Mouse (Mus musculus) cerebellum, postnatal 14 days (tissue): ENCODE results near the gene Gm13287.
"Not testable (repeated sequence)": the region's sequence is repeated elsewhere in the genome, so short reads cannot be mapped to it uniquely, and the experiment has no call there.

Experiments used
- DNase-seq, 2 experiments: peaks; one replicate each; pipeline ENCODE4 v3.0.0; 2021; ENCODE audit warnings: mixed read lengths in 2 of 2

Gene Gm13287

GRCm38 (mm10) chr4:88802954-88803353 lies at the start of gene Gm13287:
Gene Gm13287, plus strand, starts transcription at chr4:88803254.
- not testable (repeated sequence) for DNase-seq

- DNase-seq: peak; percentile 72 to 74
These were observed 48.2 kb upstream of the Gm13287 start, which contains the start of gene Gm13271 for GRCm38 (mm10) chr4:88754818-88755340. Gene Gm13271, plus strand, starts transcription at chr4:88754868.

- DNase-seq: peak in 1 of 2 experiments; percentile 18
These were observed 46.2 kb upstream of the Gm13287 start for GRCm38 (mm10) chr4:88756581-88757513.

GRCm38 (mm10) chr4:88757628-88758031 lies 45.4 kb upstream of the Gm13287 start:
- peak; percentile 87 to 88 for DNase-seq

GRCm38 (mm10) chr4:88758751-88759150 lies 44.3 kb upstream of the Gm13287 start:
- DNase-seq: not testable (repeated sequence)

GRCm38 (mm10) chr4:88759610-88760268 lies 43.3 kb upstream of the Gm13287 start, which contains the start of gene Gm13283:
Gene Gm13283, plus strand, starts transcription at chr4:88760119.
- DNase-seq: peak; percentile 30 to 41

- DNase-seq: peak; percentile 54 to 59
These were observed 42.6 kb upstream of the Gm13287 start for GRCm38 (mm10) chr4:88760431-88760830.

GRCm38 (mm10) chr4:88761776-88762175 lies 41.3 kb upstream of the Gm13287 start:
- peak; percentile 70 to 72 for DNase-seq

- DNase-seq: peak in 1 of 2 experiments; percentile 23
These were observed 40.7 kb upstream of the Gm13287 start for GRCm38 (mm10) chr4:88762341-88762740.

GRCm38 (mm10) chr4:88763384-88764018 lies 39.6 kb upstream of the Gm13287 start:
- DNase-seq: peak; percentile 21 to 33

GRCm38 (mm10) chr4:88773534-88773933 lies 29.5 kb upstream of the Gm13287 start, which contains the start of gene Gm13290:
Gene Gm13290, plus strand, starts transcription at chr4:88773834.
- DNase-seq: not testable (repeated sequence)

GRCm38 (mm10) chr4:88776622-88777021 lies 26.4 kb upstream of the Gm13287 start, which contains the start of gene Gm13289:
Gene Gm13289, plus strand, starts transcription at chr4:88776922.
- DNase-seq: not testable (repeated sequence)

- DNase-seq: not testable (repeated sequence)
These were observed 23.5 kb upstream of the Gm13287 start, which contains the start of gene Gm13272 for GRCm38 (mm10) chr4:88779550-88779949. Gene Gm13272, plus strand, starts transcription at chr4:88779850.

- DNase-seq: not testable (repeated sequence)
These were observed 22.7 kb upstream of the Gm13287 start for GRCm38 (mm10) chr4:88780320-88780719.

GRCm38 (mm10) chr4:88781831-88782230 lies 21.2 kb upstream of the Gm13287 start, which contains the start of gene Ifnz:
Gene Ifnz, plus strand, starts transcription at chr4:88782131.
- DNase-seq: not testable (repeated sequence)

- not testable (repeated sequence) for DNase-seq
These were observed 20.7 kb upstream of the Gm13287 start for GRCm38 (mm10) chr4:88782335-88782734.

GRCm38 (mm10) chr4:88785409-88785808 lies 17.6 kb upstream of the Gm13287 start, which contains the start of gene Gm13276:
Gene Gm13276, plus strand, starts transcription at chr4:88785709.
- not testable (repeated sequence) for DNase-seq

- peak; percentile 76 for DNase-seq
These were observed 14.7 kb upstream of the Gm13287 start, which contains the start of gene Gm13277 for GRCm38 (mm10) chr4:88788402-88788801. Gene Gm13277, plus strand, starts transcription at chr4:88788632.

- not testable (repeated sequence) for DNase-seq
These were observed 11.8 kb upstream of the Gm13287 start, which contains the start of gene Gm13278 for GRCm38 (mm10) chr4:88791250-88791649. Gene Gm13278, plus strand, starts transcription at chr4:88791550.

GRCm38 (mm10) chr4:88793936-88794675 lies 8.9 kb upstream of the Gm13287 start, which contains the start of gene Gm13275:
Gene Gm13275, plus strand, starts transcription at chr4:88794487.
- DNase-seq: peak; percentile 42 to 61

GRCm38 (mm10) chr4:88797097-88797496 lies 6.0 kb upstream of the Gm13287 start, which contains the start of gene Gm13279:
Gene Gm13279, plus strand, starts transcription at chr4:88797397.
- not testable (repeated sequence) for DNase-seq
